Mouse (Mus musculus): Measurements from ENCODE around the gene Nek4.

Nek4 gene

DNA sequence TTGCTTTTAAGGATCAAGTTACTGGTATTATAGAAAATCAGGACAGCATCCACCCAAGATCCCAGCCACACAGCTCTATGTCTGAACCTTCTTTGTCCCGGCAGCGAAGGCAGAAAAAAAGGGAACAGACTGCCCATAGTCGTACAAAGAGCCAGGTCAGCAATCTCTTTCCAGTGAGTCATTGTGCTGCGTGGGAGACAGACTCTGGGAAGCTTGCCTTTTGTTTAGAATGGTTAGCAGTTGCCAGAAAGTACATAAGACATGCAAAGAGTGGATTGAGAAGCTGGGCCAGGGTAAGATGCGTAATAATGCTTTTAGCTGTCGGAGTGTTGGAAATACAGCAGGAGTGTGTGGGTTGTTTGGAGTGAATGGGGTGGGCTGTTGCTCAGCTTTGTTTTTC is 23.0 kb downstream of the Nek4 start:
- DNase-seq, result no peak

DNA sequence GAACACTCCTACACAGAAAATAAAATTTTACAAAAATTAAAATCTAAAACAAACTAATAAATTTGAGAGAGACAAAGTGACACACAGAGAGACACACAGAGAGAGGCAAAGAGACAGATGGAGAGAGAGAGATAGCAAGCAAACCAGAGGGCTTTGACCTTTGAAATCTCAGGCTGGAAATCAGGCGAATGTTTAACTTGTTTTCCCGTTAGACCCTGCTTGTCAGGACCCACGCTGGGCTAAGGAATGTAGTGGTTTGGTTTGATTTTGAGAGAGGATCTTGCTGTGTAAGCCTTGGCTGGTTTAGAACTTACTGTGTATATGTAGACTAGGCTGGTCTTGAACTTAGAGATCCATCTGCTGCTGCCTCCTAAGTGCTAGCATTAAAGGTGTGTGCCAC is 25.0 kb downstream of the Nek4 start:
- no peak for DNase-seq

DNA sequence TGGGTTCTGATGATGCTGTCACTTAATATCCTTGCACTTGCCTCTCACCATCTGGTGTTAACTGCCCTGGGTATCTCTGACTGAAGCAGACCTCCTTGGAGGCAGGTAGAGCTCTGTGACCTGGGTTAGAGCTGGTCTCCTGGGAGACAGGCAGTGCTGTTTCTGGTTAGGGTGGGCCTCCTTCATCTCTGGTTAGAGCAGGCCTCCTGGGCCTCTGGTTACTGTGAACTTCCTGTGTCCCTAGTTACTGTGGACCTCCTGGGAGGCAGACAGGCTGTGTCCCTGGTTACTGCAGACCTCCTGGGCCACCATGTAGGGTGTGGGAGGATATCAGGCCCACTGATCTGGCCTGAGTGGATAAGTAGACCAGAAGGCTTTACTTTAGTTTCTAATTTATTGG is 45.2 kb downstream of the Nek4 start:
- DNase-seq, result no peak

DNA sequence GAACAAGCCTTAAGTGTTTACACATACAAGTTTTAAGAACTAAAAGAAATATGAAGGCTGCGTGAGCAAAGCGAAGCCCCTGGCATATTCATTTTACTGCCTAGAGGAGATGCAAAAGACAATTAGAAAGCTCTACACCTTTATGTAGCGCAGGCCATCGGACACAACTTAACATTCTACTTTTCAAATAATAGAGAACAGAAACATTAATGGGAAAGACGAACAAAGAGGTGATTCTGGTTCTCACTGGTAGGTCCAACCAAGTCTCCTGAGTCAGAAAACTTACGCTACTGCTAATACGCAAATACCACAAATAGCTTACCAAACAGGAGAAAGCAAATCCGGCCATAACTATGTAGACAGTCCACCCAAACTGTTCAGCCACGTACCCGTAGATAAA is 49.2 kb downstream of the Nek4 start:
- no peak for DNase-seq

DNA sequence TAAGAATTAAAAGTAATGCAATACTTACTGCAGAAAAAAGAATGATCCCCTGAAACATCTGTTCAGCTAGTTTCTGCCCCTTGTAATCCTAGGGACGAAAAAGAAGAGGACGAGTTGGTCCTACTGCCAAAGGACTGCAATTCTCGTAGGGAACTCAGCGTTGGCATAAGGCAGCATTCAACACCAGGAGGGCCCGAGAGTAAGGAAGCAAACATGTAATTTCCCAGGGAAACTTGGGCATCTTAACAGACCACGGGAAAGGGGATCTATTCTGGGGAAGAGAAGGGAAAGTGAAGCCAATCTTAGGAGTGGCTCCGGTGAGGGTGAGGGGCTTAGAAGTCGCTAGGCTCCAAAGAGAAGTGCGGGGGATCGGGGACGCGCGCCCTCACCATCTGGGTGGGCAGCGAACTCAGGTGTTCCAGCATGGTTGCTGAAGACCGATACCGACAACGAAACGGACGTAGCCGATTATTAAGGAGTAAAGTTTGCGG is 49.7 kb downstream of the Nek4 start:
- no peak for DNase-seq

DNA sequence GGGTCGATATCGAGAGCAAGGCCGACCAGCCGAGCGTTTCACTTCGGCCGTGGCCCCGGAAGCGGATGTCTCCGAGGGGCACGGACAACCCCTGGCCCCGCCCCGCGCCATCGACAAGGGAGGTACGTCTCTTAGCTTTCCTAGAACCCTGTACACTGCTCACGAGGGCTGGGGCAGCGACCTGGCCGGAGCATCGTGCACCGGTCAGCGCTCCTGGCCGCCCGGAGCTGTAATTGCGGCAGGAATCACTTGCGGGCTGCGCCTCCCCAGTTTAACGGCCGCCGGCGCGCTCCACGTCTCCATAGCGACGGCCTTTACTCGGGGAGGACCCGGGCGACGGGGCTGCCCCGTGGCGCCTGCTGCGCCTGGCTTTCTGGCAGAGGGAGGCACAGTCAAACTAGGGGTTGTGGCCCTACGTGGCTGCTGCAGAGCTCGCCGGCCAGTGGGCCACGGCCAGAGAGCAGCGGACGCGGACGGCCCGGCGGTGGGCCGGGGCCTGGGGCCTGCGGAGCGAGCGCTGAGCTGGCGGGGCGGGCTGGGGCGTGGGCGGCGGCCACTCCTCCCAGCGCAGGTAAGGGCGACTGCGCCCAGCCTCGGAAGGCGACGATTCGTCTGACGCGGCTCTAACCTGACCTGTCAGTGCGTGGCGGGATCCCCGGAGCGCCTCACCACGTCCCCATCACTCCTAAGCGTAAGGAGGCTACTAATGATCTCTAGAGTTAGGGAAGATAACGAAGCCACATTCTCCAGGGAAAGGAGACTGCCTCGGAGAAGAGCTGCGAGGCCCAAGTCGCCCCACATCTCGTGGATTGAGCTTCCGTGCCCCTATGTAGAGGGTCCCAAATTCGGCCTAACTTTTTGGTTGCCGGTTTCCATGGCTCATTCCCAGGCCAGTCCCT is 50.4 kb downstream of the Nek4 start, which contains the start of the genes Glt8d1 and Spcs1:
Glt8d1 (plus strand) TSS at position 94 of the 899 bp plus-strand sequence.
Spcs1 (minus strand) TSS at position 366 of the 899 bp plus-strand sequence.
- DNase-seq, result peak; percentile 88

DNA sequence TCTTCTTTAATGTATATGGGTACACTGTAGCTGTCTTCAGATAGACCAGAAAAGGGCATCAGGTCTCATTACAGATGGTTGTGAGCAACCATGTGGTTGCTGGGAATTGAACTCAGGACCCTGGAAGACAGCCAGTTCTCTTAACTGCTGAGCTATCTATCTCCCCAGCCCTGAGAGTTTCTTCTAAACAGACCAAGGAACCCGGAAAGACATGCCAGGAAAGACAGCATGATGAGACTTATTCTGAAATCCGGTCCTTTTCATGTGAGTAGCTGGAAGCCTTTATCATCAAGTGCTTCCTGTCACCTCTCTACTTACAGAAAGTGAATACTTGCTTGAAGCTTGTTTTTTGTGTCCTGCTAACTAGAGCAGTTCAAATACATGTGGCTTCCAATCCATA is 53.4 kb downstream of the Nek4 start:
- no peak for DNase-seq

DNA sequence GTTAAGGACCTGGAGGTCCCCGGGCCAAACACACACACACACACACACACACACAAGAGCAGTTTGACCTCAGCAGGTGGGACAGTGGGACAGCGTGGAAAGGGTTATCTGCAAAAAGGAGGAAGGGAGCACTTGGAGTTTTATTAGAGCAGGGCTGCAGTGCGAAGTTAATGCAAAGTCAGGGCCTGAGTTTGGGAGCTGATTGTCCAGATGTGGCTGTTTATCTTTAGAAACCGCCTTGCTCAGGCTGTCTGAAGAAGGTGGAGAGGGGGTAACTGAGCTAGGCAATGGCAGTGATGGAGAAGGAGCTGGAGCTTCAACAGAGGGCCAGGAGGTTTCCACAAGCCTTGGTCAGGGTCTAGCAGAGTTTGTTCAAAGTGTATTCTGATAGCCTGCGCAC is 55.6 kb downstream of the Nek4 start:
- no peak for DNase-seq

DNA sequence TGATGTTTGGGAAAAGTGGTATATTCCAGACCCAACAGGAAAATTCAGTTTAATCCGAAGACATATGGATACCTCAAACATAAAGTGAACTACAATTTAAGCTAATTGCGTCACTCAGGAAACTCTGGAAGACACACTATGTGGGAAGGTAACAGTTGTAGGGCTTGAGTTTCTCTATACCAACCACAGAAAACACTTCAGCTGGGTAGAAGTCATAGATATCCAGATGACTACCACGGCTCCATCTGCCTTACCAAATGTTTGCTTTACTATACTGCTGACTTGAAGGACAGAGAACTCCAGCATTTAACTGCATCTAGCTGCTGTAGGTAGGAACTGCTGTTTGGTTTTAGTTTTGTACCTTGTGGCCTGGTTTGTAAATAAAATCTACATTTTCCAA is 60.4 kb downstream of the Nek4 start:
- no peak for DNase-seq

DNA sequence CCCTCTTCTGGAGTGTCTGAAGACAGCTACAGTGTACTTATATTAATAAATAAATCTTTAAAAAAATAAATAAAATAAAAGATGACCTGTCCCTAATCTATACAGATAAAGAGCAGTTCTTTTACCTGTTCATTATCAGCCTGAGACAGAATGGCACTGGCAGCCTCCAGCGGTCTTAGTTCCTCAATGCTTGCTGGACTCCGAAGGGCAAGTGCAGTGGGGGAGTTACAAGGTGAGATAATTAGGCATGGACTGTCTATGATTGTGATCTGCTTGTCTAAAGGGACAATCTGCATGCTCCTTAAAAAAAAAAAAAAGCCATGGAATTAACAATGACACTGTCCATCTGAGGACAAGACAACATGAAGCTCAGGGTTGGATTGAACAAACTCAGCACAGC is 62.8 kb downstream of the Nek4 start:
- DNase-seq, result no peak

DNA sequence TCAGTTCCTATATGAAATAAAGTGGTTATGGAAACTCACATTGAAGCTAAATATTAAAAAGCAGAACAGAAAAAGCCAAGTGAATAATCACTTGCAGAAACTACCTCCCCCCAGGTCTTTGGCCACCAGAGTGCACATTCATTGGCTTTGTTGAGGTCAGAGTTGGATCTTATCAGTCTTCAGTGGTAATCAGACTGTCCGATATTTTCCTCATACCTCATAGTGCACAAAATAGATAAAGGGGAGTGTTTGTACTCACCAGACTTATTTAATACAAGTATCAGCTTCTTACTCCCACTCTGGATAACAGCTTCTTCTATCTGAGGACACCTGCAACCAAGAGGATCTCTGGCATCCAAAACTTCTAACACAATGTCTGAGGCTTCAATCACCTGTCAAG is 64.9 kb downstream of the Nek4 start:
- no peak for DNase-seq

DNA sequence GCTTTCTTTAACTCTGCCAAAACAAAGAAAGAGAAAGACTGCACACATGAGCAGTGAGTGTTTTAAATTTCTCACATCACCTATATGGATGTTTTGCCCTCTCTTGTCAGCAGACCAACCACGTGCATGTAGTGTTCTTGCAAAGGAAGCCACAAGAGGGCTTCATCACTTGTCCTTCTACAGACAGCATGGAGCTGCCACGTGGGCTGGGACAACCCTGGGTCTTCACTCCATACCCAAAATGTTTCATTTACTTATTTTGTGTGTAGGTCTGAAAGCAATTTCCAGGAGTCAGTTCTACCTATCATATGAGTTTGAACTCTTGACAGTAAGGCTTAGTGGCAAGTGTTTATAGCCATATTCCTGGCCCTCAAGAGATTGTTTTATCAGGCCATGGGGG is 66.7 kb downstream of the Nek4 start:
- DNase-seq, result peak; percentile 32

DNA sequence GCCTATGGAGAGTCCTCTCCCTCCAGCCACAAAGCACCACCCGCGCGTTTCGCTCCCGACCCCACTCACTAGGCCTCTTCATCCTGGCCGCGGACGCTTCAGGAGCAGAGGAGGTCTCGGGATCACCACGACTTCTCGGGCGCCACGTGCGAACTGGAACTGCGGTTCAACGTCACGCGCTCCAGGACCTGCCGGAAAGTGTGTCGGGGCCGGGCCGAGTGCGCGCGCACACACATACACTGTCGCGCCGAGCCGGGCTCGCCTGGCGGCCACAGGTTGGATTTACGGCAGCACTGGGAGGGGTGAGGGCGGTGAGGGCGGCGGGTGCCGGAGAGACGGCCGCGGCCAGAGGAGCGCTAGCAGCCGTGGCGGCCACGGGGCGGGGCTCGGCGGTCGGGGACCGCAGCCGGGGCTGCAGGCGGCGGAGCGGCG is 67.7 kb downstream of the Nek4 start, which contains the start of the genes Pbrm1 and Gnl3:
Pbrm1 (plus strand) TSS at position 279 of the 432 bp plus-strand sequence.
Gnl3 (minus strand) TSS at position 293 of the 432 bp plus-strand sequence.
- DNase-seq, result peak; percentile 98

DNA sequence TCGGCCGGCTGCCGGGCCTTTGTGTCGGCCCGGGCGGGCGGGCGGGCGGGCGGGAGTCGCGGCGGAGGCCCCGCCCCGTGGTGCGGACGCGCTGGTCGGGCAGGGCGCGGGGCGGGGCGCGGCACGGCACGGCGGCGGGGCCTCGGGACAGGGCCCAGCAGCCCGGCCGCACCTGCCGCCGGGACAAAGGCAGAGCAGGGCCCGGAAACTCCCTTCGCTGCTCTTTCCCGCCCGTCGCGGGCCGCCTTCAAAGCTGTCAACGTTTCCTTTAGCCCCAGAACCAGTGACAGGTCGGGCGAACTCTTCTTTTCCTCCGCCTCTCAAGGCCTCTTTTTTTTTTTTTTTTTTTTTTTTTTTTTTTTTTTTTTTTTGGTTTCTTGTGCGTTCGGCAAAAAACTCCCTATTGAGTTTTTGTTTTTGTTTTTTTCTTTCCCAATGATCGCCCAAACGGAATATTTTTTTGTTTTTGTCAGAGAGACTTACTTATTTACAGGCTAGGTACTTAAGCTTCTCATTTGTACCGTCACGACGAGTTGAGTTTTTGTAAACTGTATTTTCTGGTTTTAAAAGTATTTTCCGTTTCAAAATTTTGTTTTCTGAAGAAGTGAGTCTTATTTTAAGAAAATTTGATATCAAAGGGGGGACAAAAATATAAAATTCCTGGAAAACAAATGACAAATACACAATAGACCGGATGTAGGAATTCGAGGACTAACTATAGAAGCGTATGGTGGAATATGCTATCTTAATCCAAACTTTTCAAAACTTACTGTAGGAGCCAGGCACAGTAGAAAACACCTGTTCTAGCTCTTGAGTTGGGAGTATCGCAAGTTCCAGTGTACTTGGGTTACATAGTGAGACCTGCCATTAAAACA is 68.4 kb downstream of the Nek4 start:
- peak; percentile 90 for DNase-seq

DNA sequence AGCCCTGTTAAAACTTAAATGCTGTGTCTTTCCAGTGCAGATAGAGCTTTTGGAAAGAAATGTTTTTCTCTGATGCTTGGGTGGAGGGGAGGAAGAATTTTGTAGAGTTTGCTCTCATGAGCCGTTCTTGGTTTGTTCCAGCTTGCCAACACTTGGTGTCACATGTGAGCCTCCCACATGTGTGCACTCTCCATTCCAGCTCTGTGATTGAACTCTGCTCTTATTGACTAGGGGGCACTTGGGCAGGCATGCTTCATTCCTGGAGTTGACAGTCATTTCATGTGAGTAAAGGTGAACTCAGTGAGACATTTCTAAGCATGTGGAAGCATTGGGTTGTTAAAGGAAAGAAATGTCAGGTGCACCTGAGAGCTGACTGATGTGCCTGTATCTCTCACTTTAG is 71.4 kb downstream of the Nek4 start:
- no peak for DNase-seq

DNA sequence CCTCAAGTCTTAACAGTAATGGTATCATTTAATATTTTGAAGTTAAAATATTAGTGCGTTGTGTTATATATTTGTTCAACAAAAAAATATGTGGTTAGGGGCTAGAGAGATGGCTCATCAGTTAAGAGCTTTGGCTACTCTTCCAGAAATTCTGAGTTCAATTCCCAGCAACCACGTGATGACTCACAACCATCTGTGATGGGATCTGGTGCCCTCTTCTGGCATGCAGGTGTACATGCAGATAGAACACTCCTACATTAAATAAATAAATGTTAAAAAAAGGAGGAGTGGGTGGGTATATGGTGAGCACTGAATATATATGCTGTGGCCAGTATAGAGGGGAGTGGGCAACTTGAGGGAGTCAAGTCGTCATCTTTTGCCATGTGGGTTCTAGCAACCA is 74.6 kb downstream of the Nek4 start:
- peak; percentile 27 for DNase-seq
